Mouse (Mus musculus) heart, embryonic 13.5 days (tissue): ENCODE data around the gene Ccdc106. TPM values are rescaled to one million over a fixed set of nuclear protein-coding genes. Genes with fewer than 3 reads are reported as not detected.

Experiments
- ATAC-seq: fragments of 200-750 bp; cut with Nextera tagmentation; 2 replicates; pipeline ENCODE4 v1.8.0; 2017; ENCODE audit warnings: moderate TSS enrichment; ENCODE audit not compliant: insufficient number of reproducible peaks, low FRiP score, low TSS enrichment; ENCODE audit errors: extremely low read depth
- H3K27ac ChIP-seq: fragments of 300-500 bp; sonication (generic); replicated peaks from 2 replicates; pipeline ENCODE4 v1.5.1; 2015; ENCODE audit warnings: moderate library complexity, mild to moderate bottlenecking, inconsistent platforms
- H3K27me3 ChIP-seq: fragments of 300-500 bp; sonication (generic); replicated peaks from 2 replicates; pipeline ENCODE4 v1.6.1; 2015; ENCODE audit warnings: mild to moderate bottlenecking, inconsistent platforms
- H3K36me3 ChIP-seq: fragments of 300-500 bp; sonication (generic); 2 replicates; pipeline ENCODE4 v1.6.1; 2015; ENCODE audit warnings: mild to moderate bottlenecking, inconsistent platforms
- H3K4me1 ChIP-seq: fragments of 300-500 bp; sonication (generic); 2 replicates; pipeline ENCODE4 v1.6.1; 2015; ENCODE audit warnings: inconsistent platforms
- H3K4me2 ChIP-seq: fragments of 300-500 bp; sonication (generic); 2 replicates; pipeline ENCODE4 v1.6.1; 2015; ENCODE audit warnings: inconsistent platforms, mild to moderate bottlenecking, moderate library complexity
- H3K4me3 ChIP-seq: fragments of 300-500 bp; sonication (generic); 2 replicates; pipeline ENCODE4 v1.5.1; 2015; ENCODE audit warnings: moderate library complexity, mild to moderate bottlenecking, inconsistent platforms
- H3K9ac ChIP-seq: fragments of 300-500 bp; sonication (generic); 2 replicates; pipeline ENCODE4 v1.6.1; 2015; ENCODE audit warnings: inconsistent platforms, mild to moderate bottlenecking, moderate library complexity
- H3K9me3 ChIP-seq: fragments of 300-500 bp; sonication (generic); 2 replicates; pipeline ENCODE4 v1.6.1; 2016; ENCODE audit warnings: inconsistent platforms
- WGBS: fragments of 180-500 bp; shearing (Covaris S2); methylation state at CpG from one replicate; pipeline ENCODE4 v1.1.7; 2015; ENCODE audit warnings: mixed read lengths; 5-methylcytosine and 5-hydroxymethylcytosine counted together
- polyA plus RNA-seq: library from polyadenylated mRNA; unstranded; fragments of >200 nt; fragmentation: Nextera tagmentation; extraction: Ambion mirVana; gene quantifications from 2 replicates; pipeline ENCODE4 v1.2.1, GENCODE M21; 2015

Gene Ccdc106
- polyA plus RNA-seq, 1 experiment from 2014 or later: 4.2 TPM

DNA sequence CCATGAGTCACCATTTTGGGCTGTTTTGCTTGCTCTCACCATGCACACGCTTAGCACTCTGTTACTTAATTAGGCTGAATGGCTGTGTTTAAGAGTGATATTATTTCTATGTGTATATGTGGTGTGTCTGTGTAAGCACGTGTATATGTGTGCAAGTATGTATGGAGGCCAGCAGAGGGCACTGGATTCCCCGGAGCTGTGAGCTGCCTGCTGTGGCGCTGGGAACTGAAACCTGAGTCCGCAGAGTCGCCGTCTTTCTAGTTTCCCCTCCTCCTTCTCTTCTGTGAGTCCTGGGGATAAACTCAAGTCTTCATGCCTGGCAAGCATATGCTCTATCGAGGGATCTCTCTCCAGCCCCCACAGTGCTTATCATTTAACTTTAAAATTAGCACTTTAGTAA, 88.9 kb downstream of the Ccdc106 start:
- WGBS: 76% methylated on average over 8 of the region's 8 CpGs
- no peak for ATAC-seq
- no peak overlapping the region for H3K4me3 ChIP-seq
- no peaks in the 10 kb centered on the region for H3K27me3 ChIP-seq
- no peak overlapping the region for H3K4me2 ChIP-seq
- H3K36me3 ChIP-seq: no peaks in the 10 kb centered on the region
- 0 out of 2 replicates have a peak, but pooled peaks cover 3% of the 10 kb centered on the region for H3K9me3 ChIP-seq
- H3K9ac ChIP-seq: no peak overlapping the region
- no peak overlapping the region for H3K27ac ChIP-seq
- no peaks in the 10 kb centered on the region for H3K4me1 ChIP-seq

Other genes starting within 250 kb of the Ccdc106 start
- gene Fam71e2, start 249.3 kb upstream of the Ccdc106 start, polyA plus RNA-seq: not detected in 2 replicates
- 0.09 TPM in 1 of 2 replicates, not detected in the other for gene Il11, start 237.7 kb upstream of the Ccdc106 start, polyA plus RNA-seq
- not detected in 2 replicates for gene Tmem190, start 237.6 kb upstream of the Ccdc106 start, polyA plus RNA-seq
- gene Tmem238, start 230.9 kb upstream of the Ccdc106 start, polyA plus RNA-seq: 4.1 and 4.3 TPM in 2 replicates
- 209 and 245 TPM in 2 replicates for gene Rpl28, start 227.7 kb upstream of the Ccdc106 start, polyA plus RNA-seq
- 327 and 359 TPM in 2 replicates for gene Ube2s, start 208.0 kb upstream of the Ccdc106 start, polyA plus RNA-seq
- 0.04 TPM in 2 replicates for gene Shisa7, start 175.9 kb upstream of the Ccdc106 start, polyA plus RNA-seq
- 3.7 and 3.8 TPM in 2 replicates for gene Isoc2b, start 150.3 kb upstream of the Ccdc106 start, polyA plus RNA-seq
- 1.4 TPM in 2 replicates for gene Isoc2a, start 143.4 kb upstream of the Ccdc106 start, polyA plus RNA-seq
- 0.27 TPM in 1 of 2 replicates, not detected in the other for gene Gm36210, start 114.0 kb upstream of the Ccdc106 start, polyA plus RNA-seq
- 2.4 and 2.9 TPM in 2 replicates for gene Zfp628, start 105.3 kb upstream of the Ccdc106 start, polyA plus RNA-seq
- gene Nat14, start 98.5 kb upstream of the Ccdc106 start, polyA plus RNA-seq: 4.2 and 5.8 TPM in 2 replicates
- 1.5 and 2.0 TPM in 2 replicates for gene Ssc5d, start 94.8 kb upstream of the Ccdc106 start, polyA plus RNA-seq
- 4.0 and 5.8 TPM in 2 replicates for gene Sbk2, start 56.1 kb upstream of the Ccdc106 start, polyA plus RNA-seq
- gene Sbk3, start 49.4 kb upstream of the Ccdc106 start, polyA plus RNA-seq: 0.12 and 0.55 TPM in 2 replicates
- 20.8 and 25.7 TPM in 2 replicates for gene Zfp579, start 24.4 kb upstream of the Ccdc106 start, polyA plus RNA-seq
- gene Zfp524, start 6.1 kb upstream of the Ccdc106 start, polyA plus RNA-seq: 10.7 and 12.3 TPM in 2 replicates
- gene Fiz1, start 5.9 kb upstream of the Ccdc106 start, polyA plus RNA-seq: 25.6 and 28.4 TPM in 2 replicates
- not detected in 2 replicates for gene Gm44973, start 5.1 kb upstream of the Ccdc106 start, polyA plus RNA-seq
- 3.8 and 4.4 TPM in 2 replicates for gene Zfp865, start 177 bp upstream of the Ccdc106 start, polyA plus RNA-seq
- not detected in 2 replicates for gene 4632433K11Rik, start 13.6 kb downstream of the Ccdc106 start, polyA plus RNA-seq
- 5.4 and 5.7 TPM in 2 replicates for gene Zfp784, start 17.9 kb downstream of the Ccdc106 start, polyA plus RNA-seq
- gene Zfp580, start 31.0 kb downstream of the Ccdc106 start, polyA plus RNA-seq: 16.4 and 18.7 TPM in 2 replicates
- gene U2af2, start 41.6 kb downstream of the Ccdc106 start, polyA plus RNA-seq: 69.8 and 77.4 TPM in 2 replicates
- gene Epn1, start 59.7 kb downstream of the Ccdc106 start, polyA plus RNA-seq: 50.2 and 51.4 TPM in 2 replicates
- 0.11 TPM in 1 of 2 replicates, not detected in the other for gene Rfpl4, start 96.4 kb downstream of the Ccdc106 start, polyA plus RNA-seq
- 1.6 and 1.8 TPM in 2 replicates for gene Rasl2-9, start 105.4 kb downstream of the Ccdc106 start, polyA plus RNA-seq
- 0.03 and 0.05 TPM in 2 replicates for gene Vmn1r55, start 129.1 kb downstream of the Ccdc106 start, polyA plus RNA-seq
- not detected in 2 replicates for gene Vmn1r56, start 176.2 kb downstream of the Ccdc106 start, polyA plus RNA-seq
- not detected in 2 replicates for gene Vmn1r57, start 197.9 kb downstream of the Ccdc106 start, polyA plus RNA-seq